Mouse (Mus musculus) heart, adult 2 months (tissue): ENCODE data around the gene Trim71. TPM values are rescaled to one million over a fixed set of nuclear protein-coding genes. Genes with fewer than 3 reads are reported as not detected.

Experiments used
- DNase-seq, 2 experiments: peaks; one replicate each; pipeline ENCODE4 v3.0.0; 2021
- H3K27ac ChIP-seq: fragments of 200-600 bp; 2 replicates; pipeline ENCODE4 v1.8.1; 2022
- H3K27me3 ChIP-seq: fragments of 200-500 bp; 2 replicates; pipeline ENCODE4 v1.6.1; 2012; ENCODE audit warnings: mild to moderate bottlenecking, low read length, inconsistent platforms, mixed read lengths; ENCODE audit not compliant: control insufficient read depth, insufficient read depth
- H3K36me3 ChIP-seq: fragments of 200-500 bp; 2 replicates; pipeline ENCODE4 v1.6.1; 2012; ENCODE audit warnings: low read length, inconsistent platforms; ENCODE audit not compliant: control insufficient read depth, insufficient read depth
- H3K4me1 ChIP-seq: fragments of 200-500 bp; 2 replicates; pipeline ENCODE4 v1.6.1; 2011; ENCODE audit warnings: low read length; ENCODE audit not compliant: control insufficient read depth, insufficient read depth
- H3K4me3 ChIP-seq: fragments of 200-600 bp; 2 replicates; pipeline ENCODE4 v1.8.1; 2022
- H3K79me2 ChIP-seq: fragments of 200-500 bp; replicated peaks from 2 replicates; pipeline ENCODE4 v1.6.1; 2012; ENCODE audit warnings: mild to moderate bottlenecking, inconsistent platforms, low read length, moderate library complexity, mixed read lengths; ENCODE audit not compliant: control insufficient read depth, insufficient read depth
- H3K9ac ChIP-seq: fragments of 200-500 bp; 2 replicates; pipeline ENCODE4 v1.6.1; 2012; ENCODE audit warnings: low read depth, mild to moderate bottlenecking, control low read depth, inconsistent platforms, low read length, mixed read lengths
- CTCF ChIP-seq: fragments of 200-600 bp; IDR thresholded peaks from 2 replicates; pipeline ENCODE4 v1.8.1; 2022; ENCODE audit warnings: antibody characterized with exemption, mild to moderate bottlenecking, moderate library complexity
- EP300 ChIP-seq: fragments of 200-500 bp; IDR thresholded peaks from 2 replicates; pipeline ENCODE4 v1.6.1; 2011; ENCODE audit warnings: low read depth, low read length, control low read depth; ENCODE audit not compliant: insufficient read depth
- POLR2A ChIP-seq: fragments of 200-500 bp; IDR thresholded peaks from 2 replicates; pipeline ENCODE4 v1.6.1; 2011; ENCODE audit warnings: mild to moderate bottlenecking, low read depth, low read length, control low read depth; ENCODE audit not compliant: insufficient read depth
- WGBS: fragments of 180-500 bp; shearing (Covaris S2); methylation state at CpG from one replicate; pipeline ENCODE4 v1.1.7; 2018; 5-methylcytosine and 5-hydroxymethylcytosine counted together
- intact Hi-C: fragments of 180-260 bp; cut with DNase I; formaldehyde crosslinking; loops from one replicate; pipeline ENCODE4 v1.15.1; 2025
- polyA plus RNA-seq: library from polyadenylated mRNA; depleted of rRNA; stranded (reverse); fragments of >200 nt; gene quantifications from 2 replicates; pipeline ENCODE4 v1.2.3, GENCODE M21; 2012
- total RNA-seq, 2 experiments: library from RNA; stranded (reverse); gene quantifications; 2 replicates each; pipeline ENCODE4 v1.2.3; 2021

Trim71 gene
- total and polyA plus RNA-seq, 3 experiments = not detected

GRCm38 (mm10) chr9:114585017-114585345 is 20.8 kb upstream of the Trim71 start:
- no peak for TF ChIP-seq EP300
- peak; percentile 26 for TF ChIP-seq CTCF
- no peak for TF ChIP-seq POLR2A
- intact Hi-C loops = loop anchor here (10.0 kb wide), 1 partner anchor 170 kb away; no protein-coding TSS in a partner anchor
- no peak overlapping the region for H3K4me3 ChIP-seq
- H3K27me3 ChIP-seq = no peaks in the 10 kb centered on the region
- H3K79me2 ChIP-seq = no peaks in the 10 kb centered on the region
- no peak for DNase-seq
- peaks cover 2% of the 10 kb centered on the region; the same call in 1 of the 2 replicates for H3K4me1 ChIP-seq
- WGBS = 78% methylated on average over 5 of the region's 5 CpGs
- no peak overlapping the region for H3K27ac ChIP-seq
- H3K36me3 ChIP-seq = no peaks in the 10 kb centered on the region
- no peak overlapping the region for H3K9ac ChIP-seq

GRCm38 (mm10) chr9:114584183-114585016 is 20.2 kb upstream of the Trim71 start:
- H3K27ac ChIP-seq = peak overlapping the region; percentile 31; the same call in 1 of the 2 replicates
- DNase-seq = no peak
- WGBS = 33% methylated on average over 31 of the region's 31 CpGs

DNA sequence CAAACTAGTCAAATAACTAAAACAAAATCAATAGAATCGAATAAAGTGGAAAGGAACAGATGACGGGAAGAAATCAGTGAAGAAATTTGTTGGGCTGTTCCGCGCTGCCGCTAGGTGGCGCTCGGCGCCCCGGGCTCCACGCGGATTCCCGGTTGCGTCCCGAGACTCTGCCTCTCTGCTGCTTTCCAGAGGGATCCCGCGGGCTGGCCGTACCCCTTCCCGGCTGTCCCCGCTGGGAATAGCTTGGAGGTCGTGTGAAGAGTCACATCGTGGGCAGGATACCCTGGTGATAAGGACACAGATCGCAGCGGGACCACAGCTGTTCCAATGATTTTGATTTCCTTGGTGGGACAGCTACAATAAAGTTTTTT is 19.6 kb upstream of the Trim71 start:
- Histone ChIP-seq H3K27me3 (no peaks in the 10 kb centered on the region), H3K36me3 (no peaks in the 10 kb centered on the region), H3K4me1 (peaks cover 2% of the 10 kb centered on the region; the same call in 1 of the 2 replicates), H3K4me3 (peak overlapping the region; percentile 29), H3K27ac (peak overlapping the region; percentile 31; the same call in 1 of the 2 replicates), H3K79me2 (no peaks in the 10 kb centered on the region), H3K9ac (peak overlapping the region; percentile 74)
- peak; percentile 70 to 78 for DNase-seq
- TF ChIP-seq POLR2A (no peak), CTCF (no peak; the same call in 1 of the 2 replicates), EP300 (no peak)
- 1% methylated on average over 23 of the region's 23 CpGs for WGBS
- intact Hi-C loops = loop anchor here (10.0 kb wide), 1 partner anchor 169 kb away; no protein-coding TSS in a partner anchor

More at GRCm38 (mm10) chr9:114584183-114585016, 20.2 kb upstream of the Trim71 start:
- Histone ChIP-seq H3K36me3 (no peaks in the 10 kb centered on the region), H3K27me3 (no peaks in the 10 kb centered on the region), H3K79me2 (no peaks in the 10 kb centered on the region), H3K4me3 (peak overlapping the region; percentile 29), H3K9ac (peak overlapping the region; percentile 74), H3K4me1 (peaks cover 2% of the 10 kb centered on the region; the same call in 1 of the 2 replicates)
- intact Hi-C loops = loop anchor here (10.0 kb wide), 1 partner anchor 170 kb away; no protein-coding TSS in a partner anchor
- TF ChIP-seq EP300 (no peak), CTCF (no peak), POLR2A (no peak)

GRCm38 (mm10) chr9:114578646-114579045 is 14.5 kb upstream of the Trim71 start:
- no peak overlapping the region for H3K4me3 ChIP-seq
- 16% methylated on average over 11 of the region's 11 CpGs for WGBS
- no peaks in the 10 kb centered on the region for H3K36me3 ChIP-seq
- H3K9ac ChIP-seq = no peak overlapping the region
- no peaks in the 10 kb centered on the region for H3K27me3 ChIP-seq
- H3K4me1 ChIP-seq = peaks cover 2% of the 10 kb centered on the region; the same call in 1 of the 2 replicates
- H3K27ac ChIP-seq = no peak overlapping the region
- intact Hi-C loops = no loop called here
- no peaks in the 10 kb centered on the region for H3K79me2 ChIP-seq
- no peak for DNase-seq
- no peak for TF ChIP-seq POLR2A
- TF ChIP-seq CTCF = no peak
- TF ChIP-seq EP300 = no peak

DNA sequence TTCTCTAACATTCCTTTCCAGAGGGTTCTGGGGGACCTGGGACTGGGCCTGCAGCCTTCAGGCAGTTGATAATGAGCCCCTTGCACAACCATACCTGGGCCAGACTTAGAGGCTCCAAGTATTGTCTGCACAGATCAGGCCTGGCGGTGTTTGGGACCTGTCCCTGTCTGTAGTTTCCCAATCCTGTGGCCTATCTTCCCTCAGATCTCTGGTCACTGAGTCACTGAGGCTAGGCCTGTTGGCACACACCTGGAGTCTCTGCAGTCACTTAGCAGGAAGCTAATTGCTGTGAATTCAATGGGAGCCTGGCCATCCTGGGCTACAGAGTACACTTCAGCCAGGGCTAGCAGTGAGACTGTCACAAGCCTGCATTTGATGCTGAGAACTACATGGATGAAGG is 11.8 kb upstream of the Trim71 start:
- no peak for DNase-seq
- Histone ChIP-seq H3K9ac (no peak overlapping the region), H3K27me3 (no peaks in the 10 kb centered on the region), H3K4me1 (no peaks in the 10 kb centered on the region), H3K36me3 (no peaks in the 10 kb centered on the region), H3K4me3 (no peak overlapping the region), H3K79me2 (no peaks in the 10 kb centered on the region), H3K27ac (no peak overlapping the region)
- 88% methylated on average over 1 of the region's 1 CpGs for WGBS
- TF ChIP-seq CTCF (no peak), EP300 (no peak), POLR2A (no peak)
- intact Hi-C loops = no loop called here

- Histone ChIP-seq H3K9ac (no peak overlapping the region), H3K27me3 (no peaks in the 10 kb centered on the region), H3K27ac (no peak overlapping the region), H3K79me2 (no peaks in the 10 kb centered on the region), H3K36me3 (no peaks in the 10 kb centered on the region), H3K4me1 (no peaks in the 10 kb centered on the region), H3K4me3 (no peak overlapping the region)
- TF ChIP-seq CTCF = no peak
- no peak for TF ChIP-seq EP300
- TF ChIP-seq POLR2A = no peak
- intact Hi-C loops = no loop called here
- WGBS = 36% methylated on average over 5 of the region's 5 CpGs
- no peak for DNase-seq
Measured at GRCm38 (mm10) chr9:114573528-114573927, 9.4 kb upstream of the Trim71 start.
